Mouse (Mus musculus) cerebellum, postnatal 36 days (tissue): Measurements from ENCODE around the gene Atg5.

Source experiments
- DNase-seq, 2 experiments: peaks; one replicate each; pipeline ENCODE4 v3.0.0; 2021 to 2022; ENCODE audit warnings: mixed read lengths in 2 of 2

The Atg5 gene

GRCm38 (mm10) chr10:44355216-44355615 is 87.1 kb downstream of the Atg5 start:
- no peak for DNase-seq

GRCm38 (mm10) chr10:44356625-44357024 is 88.5 kb downstream of the Atg5 start:
- no peak for DNase-seq

GRCm38 (mm10) chr10:44357316-44357715 is 89.2 kb downstream of the Atg5 start:
- DNase-seq: no peak

- no peak for DNase-seq
Measured at GRCm38 (mm10) chr10:44358816-44359215, 90.7 kb downstream of the Atg5 start.

- no peak for DNase-seq
Measured at GRCm38 (mm10) chr10:44360632-44361031, 92.5 kb downstream of the Atg5 start.

GRCm38 (mm10) chr10:44362435-44362834 is 94.3 kb downstream of the Atg5 start:
- no peak for DNase-seq

GRCm38 (mm10) chr10:44362846-44363245 is 94.7 kb downstream of the Atg5 start:
- DNase-seq: peak; percentile 25 to 52

GRCm38 (mm10) chr10:44366186-44366585 is 98.0 kb downstream of the Atg5 start:
- no peak for DNase-seq

GRCm38 (mm10) chr10:44367043-44367442 is 98.9 kb downstream of the Atg5 start:
- DNase-seq: no peak

GRCm38 (mm10) chr10:44368596-44368995 is 100.4 kb downstream of the Atg5 start:
- no peak for DNase-seq

- no peak for DNase-seq
Measured at GRCm38 (mm10) chr10:44370666-44371065, 102.5 kb downstream of the Atg5 start.

- DNase-seq: no peak
Measured at GRCm38 (mm10) chr10:44372210-44372609, 104.1 kb downstream of the Atg5 start.

- DNase-seq: no peak
Measured at GRCm38 (mm10) chr10:44374678-44375077, 106.5 kb downstream of the Atg5 start.

- no peak for DNase-seq
Measured at GRCm38 (mm10) chr10:44375501-44375900, 107.3 kb downstream of the Atg5 start.

GRCm38 (mm10) chr10:44377821-44378220 is 109.7 kb downstream of the Atg5 start:
- no peak for DNase-seq

- DNase-seq: no peak
Measured at GRCm38 (mm10) chr10:44378403-44378802, 110.2 kb downstream of the Atg5 start.

- DNase-seq: no peak
Measured at GRCm38 (mm10) chr10:44380476-44381208, 112.5 kb downstream of the Atg5 start.

GRCm38 (mm10) chr10:44381397-44381796 is 113.2 kb downstream of the Atg5 start:
- peak; percentile 76 to 83 for DNase-seq

- no peak for DNase-seq
Measured at GRCm38 (mm10) chr10:44381948-44382347, 113.8 kb downstream of the Atg5 start.

GRCm38 (mm10) chr10:44383213-44383612 is 115.1 kb downstream of the Atg5 start:
- no peak for DNase-seq

- DNase-seq: no peak
Measured at GRCm38 (mm10) chr10:44385227-44385626, 117.1 kb downstream of the Atg5 start.

- DNase-seq: no peak
Measured at GRCm38 (mm10) chr10:44388706-44389233, 120.6 kb downstream of the Atg5 start.

GRCm38 (mm10) chr10:44390286-44390685 is 122.1 kb downstream of the Atg5 start:
- no peak for DNase-seq

GRCm38 (mm10) chr10:44391509-44392290 is 123.5 kb downstream of the Atg5 start:
- no peak for DNase-seq
